Comparison of ENCODE assay signal across 10 mouse cellular contexts in the genomic region with DNA sequence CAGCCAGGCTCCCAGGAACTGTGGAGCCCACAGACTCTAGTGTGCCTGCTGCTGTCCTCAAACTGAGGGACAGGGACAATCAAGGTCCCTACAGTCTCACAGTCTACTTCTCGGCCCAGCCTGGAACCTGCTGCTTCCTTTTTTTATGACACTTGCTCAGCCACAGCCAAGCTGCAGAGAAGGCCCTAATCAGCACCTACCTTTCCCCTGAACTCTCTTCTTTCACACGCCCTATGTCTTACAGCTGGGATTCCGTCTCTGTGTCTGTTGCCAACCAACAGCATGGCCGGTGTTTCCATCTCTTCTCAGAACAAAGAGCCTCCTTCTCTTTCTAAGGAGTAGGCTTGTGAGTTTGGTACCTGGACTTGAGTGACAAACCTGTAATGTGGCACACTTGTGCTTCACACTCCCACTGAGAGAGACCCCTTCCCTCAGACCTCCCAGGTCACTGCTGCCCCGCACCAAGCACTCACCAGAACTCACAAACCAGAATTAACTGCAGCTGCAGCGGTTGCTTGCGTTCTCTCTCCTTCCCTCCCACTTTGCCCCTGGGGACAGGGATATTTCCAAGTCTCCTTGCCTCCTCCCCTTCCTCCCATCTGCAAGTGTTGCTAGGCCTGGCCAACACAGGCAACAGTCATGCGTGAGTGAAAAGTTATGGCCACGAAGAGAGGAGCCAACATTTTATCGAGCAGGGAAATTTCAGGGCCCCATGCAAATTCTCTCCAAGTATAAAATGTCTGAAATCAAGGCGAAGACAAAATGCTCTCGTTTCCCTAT. TPM values are rescaled to one million over a fixed set of nuclear protein-coding genes. Genes with fewer than 3 reads are reported as not detected.
DNase-seq lines count a peak whose midpoint lies in the region; ATAC-seq and TF ChIP-seq lines count a peak whose summit lies in the region.
"Had no signal": no experiment of that assay in that cellular context is flagged by ENCODE, and none has a peak within 500 bp of the region (broad histone marks: within the 10 kb centered on the region; RNA-seq: fewer than 3 reads in every experiment).

No protein-coding gene starts in this region.

- DNase-seq in lung, embryonic 14.5 days, result peak; percentile 10
- no peak for DNase-seq in lung, postnatal 25 days (ENCODE audit: low spot score)
- peak; percentile 91 for DNase-seq in embryonic facial prominence, embryonic 14.5 days (ENCODE audit: low spot score)
- DNase-seq in heart, postnatal 14 days, result peak; percentile 44 to 48
- DNase-seq in mesoderm, embryonic 11.5 days (ENCODE audit: low read depth, low spot score), result peak; percentile 41
- DNase-seq in right cerebral cortex, postnatal 10 days (ENCODE audit: low spot score in 2 of 2), result no peak
- DNase-seq in hindbrain, embryonic 11.5 days (ENCODE audit: low spot score), result no peak
- DNase-seq: thymus, postnatal 25 days had no signal

- 54% methylated on average over 12 of the region's 12 CpGs for WGBS in lung, embryonic 14.5 days
- 30% methylated on average over 12 of the region's 12 CpGs for WGBS in embryonic facial prominence, embryonic 14.5 days
- 78% methylated on average over 12 of the region's 12 CpGs for WGBS in midbrain, embryonic 13.5 days
- 71% methylated on average over 12 of the region's 12 CpGs for WGBS in hindbrain, embryonic 11.5 days

- no peaks in the 10 kb centered on the region for H3K27me3 ChIP-seq in lung, embryonic 14.5 days (ENCODE audit: insufficient read depth, low read length)
- H3K27me3 ChIP-seq in embryonic facial prominence, embryonic 14.5 days (replicated peaks; ENCODE audit: control insufficient read depth, insufficient read depth, low read length), result no peaks in the 10 kb centered on the region
- H3K27me3 ChIP-seq in midbrain, embryonic 13.5 days, result no peaks in the 10 kb centered on the region
- no peaks in the 10 kb centered on the region for H3K27me3 ChIP-seq in hindbrain, embryonic 11.5 days (ENCODE audit: control insufficient read depth, insufficient read depth, low read length)

- no peak overlapping the region for H3K27ac ChIP-seq in lung, embryonic 14.5 days (ENCODE audit: low read depth)
- peak overlapping the region; percentile 71 for H3K27ac ChIP-seq in embryonic facial prominence, embryonic 14.5 days (replicated peaks; ENCODE audit: low read depth, low read length)
- H3K27ac ChIP-seq in midbrain, embryonic 13.5 days, result no peak overlapping the region
- no peak overlapping the region for H3K27ac ChIP-seq in hindbrain, embryonic 11.5 days (ENCODE audit: low read depth, low read length)

- no peaks in the 10 kb centered on the region for H3K36me3 ChIP-seq in lung, embryonic 14.5 days (ENCODE audit: insufficient read depth)
- H3K36me3 ChIP-seq in embryonic facial prominence, embryonic 14.5 days (ENCODE audit: control insufficient read depth, insufficient read depth, low read length), result no peaks in the 10 kb centered on the region
- no peaks in the 10 kb centered on the region for H3K36me3 ChIP-seq in midbrain, embryonic 13.5 days
- no peaks in the 10 kb centered on the region for H3K36me3 ChIP-seq in hindbrain, embryonic 11.5 days (ENCODE audit: control insufficient read depth, insufficient read depth, low read length)

- H3K4me3 ChIP-seq in lung, embryonic 14.5 days (ENCODE audit: low read depth, low read length), result no peak overlapping the region
- H3K4me3 ChIP-seq in embryonic facial prominence, embryonic 14.5 days (ENCODE audit: low read depth, low read length), result no peak overlapping the region
- no peak overlapping the region for H3K4me3 ChIP-seq in midbrain, embryonic 13.5 days (replicated peaks)
- H3K4me3 ChIP-seq in hindbrain, embryonic 11.5 days (ENCODE audit: low read depth, low read length), result no peak overlapping the region

- TF ChIP-seq CTCF in lung, embryonic 14.5 days (IDR thresholded peaks at IDR 0.05; ENCODE audit: low read depth), result no peak

- no peak overlapping the region; the same call in 1 of the 2 replicates for H3K9ac ChIP-seq in lung, embryonic 14.5 days
- 0 out of 2 replicates have a peak overlapping the region, but pooled peaks have one; percentile 6 for H3K9ac ChIP-seq in embryonic facial prominence, embryonic 14.5 days (ENCODE audit: low read depth, low read length)
- no peak overlapping the region for H3K9ac ChIP-seq in midbrain, embryonic 13.5 days (replicated peaks)
- H3K9ac ChIP-seq in hindbrain, embryonic 11.5 days (ENCODE audit: low read depth, low read length), result no peak overlapping the region

- H3K9me3 ChIP-seq in lung, embryonic 14.5 days (ENCODE audit: low read depth, low read length), result no peaks in the 10 kb centered on the region
- no peaks in the 10 kb centered on the region for H3K9me3 ChIP-seq in embryonic facial prominence, embryonic 14.5 days (ENCODE audit: control insufficient read depth, low read length)
- H3K9me3 ChIP-seq in midbrain, embryonic 13.5 days, result no peaks in the 10 kb centered on the region
- H3K9me3 ChIP-seq in hindbrain, embryonic 11.5 days (ENCODE audit: control insufficient read depth, low read length), result no peaks in the 10 kb centered on the region

- no peaks in the 10 kb centered on the region for H3K4me1 ChIP-seq in lung, embryonic 14.5 days (ENCODE audit: insufficient read depth)
- H3K4me1 ChIP-seq in embryonic facial prominence, embryonic 14.5 days (ENCODE audit: control insufficient read depth, insufficient read depth, low read length), result peaks cover 12% of the 10 kb centered on the region
- no peaks in the 10 kb centered on the region for H3K4me1 ChIP-seq in midbrain, embryonic 13.5 days (replicated peaks)
- H3K4me1 ChIP-seq in hindbrain, embryonic 11.5 days (replicated peaks; ENCODE audit: control insufficient read depth, insufficient read depth, low read length), result no peaks in the 10 kb centered on the region

- no peak for ATAC-seq in lung, embryonic 14.5 days (ENCODE audit: insufficient read depth)
- peak; percentile 83 for ATAC-seq in embryonic facial prominence, embryonic 14.5 days (ENCODE audit: low read depth)
- no peak for ATAC-seq in midbrain, embryonic 13.5 days
- no peak for ATAC-seq in hindbrain, embryonic 11.5 days (ENCODE audit: low FRiP score)
- ATAC-seq: forebrain, embryonic 16.5 days had no signal

- no peak overlapping the region for H3K4me2 ChIP-seq in lung, embryonic 14.5 days
- H3K4me2 ChIP-seq in embryonic facial prominence, embryonic 14.5 days (ENCODE audit: low read depth, low read length), result peak overlapping the region; percentile 8
- no peak overlapping the region for H3K4me2 ChIP-seq in midbrain, embryonic 13.5 days (replicated peaks)
- H3K4me2 ChIP-seq in hindbrain, embryonic 11.5 days (replicated peaks; ENCODE audit: low read depth, low read length), result no peak overlapping the region

- intact Hi-C loops in heart, postnatal 14 days (cut with DNase I), result no loop called here

RNA-seq across cellular contexts. Expression of a gene that starts 22.1 kb away (rescaled TPM):
- polyA plus RNA-seq in lung, embryonic 14.5 days (2014; fragmentation: Nextera tagmentation; extraction: Ambion mirVana), result 27.1 and 27.8 TPM in 2 replicates
- 28.4 and 28.7 TPM in 2 replicates for polyA plus RNA-seq in embryonic facial prominence, embryonic 14.5 days (2014; fragmentation: Nextera tagmentation; extraction: Ambion mirVana)
- total RNA-seq in heart, postnatal 14 days (2021), result 10 to 100 TPM; 18.5 to 22.4 TPM
- polyA plus RNA-seq in midbrain, embryonic 13.5 days (2015; fragmentation: Nextera tagmentation; extraction: Ambion mirVana), result 19.2 and 21.3 TPM in 2 replicates
- 26.4 and 31.6 TPM in 2 replicates for polyA plus RNA-seq in hindbrain, embryonic 11.5 days (2014; fragmentation: Nextera tagmentation; extraction: Ambion mirVana)

Comparison
In these comparisons a context has a peak if more than half of its experiments do, and no peak if none do; other contexts are left out.
1. DNase-seq: peak in lung, embryonic 14.5 days (single experiment), embryonic facial prominence, embryonic 14.5 days (single experiment), heart, postnatal 14 days (2 of 2) and mesoderm, embryonic 11.5 days (single experiment); none in lung, postnatal 25 days (single experiment), right cerebral cortex, postnatal 10 days (0 of 2) and hindbrain, embryonic 11.5 days (single experiment).